ENCODE assay signal across 8 mouse cellular contexts in the genomic region with DNA sequence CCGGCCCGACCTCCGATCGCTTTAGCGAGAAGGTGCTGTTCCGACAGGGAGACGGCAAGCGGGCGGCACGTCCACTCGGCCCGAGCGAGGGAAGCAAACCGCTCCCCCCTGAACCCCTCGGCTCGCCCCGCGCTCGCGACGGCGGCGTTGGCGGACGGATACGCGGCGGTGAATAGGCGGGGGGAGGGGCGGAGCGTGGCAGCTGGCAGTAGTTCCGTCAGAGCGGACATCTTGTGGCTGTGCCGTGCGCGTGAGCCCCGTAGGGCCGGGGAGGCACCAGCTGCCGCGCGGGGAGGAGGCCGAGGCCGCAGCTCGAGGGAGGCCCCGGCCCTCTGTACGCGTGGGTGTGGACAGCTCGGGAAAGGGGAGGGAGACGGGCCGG. TPM values are rescaled to one million over a fixed set of nuclear protein-coding genes. Genes with fewer than 3 reads are reported as not detected.
DNase-seq lines count a peak whose midpoint lies in the region; ATAC-seq lines count a peak whose summit lies in the region.

No protein-coding gene starts in this region.

- peak overlapping the region; percentile 98 for H3K9ac ChIP-seq in intestine, embryonic 15.5 days
- peak overlapping the region; percentile 97 for H3K9ac ChIP-seq in midbrain, embryonic 11.5 days (ENCODE audit: low read length)

- peak overlapping the region; percentile 100 for H3K27ac ChIP-seq in intestine, embryonic 15.5 days
- H3K27ac ChIP-seq in midbrain, embryonic 11.5 days (ENCODE audit: low read depth, low read length): peak overlapping the region; percentile 100

- peak overlapping the region; percentile 77 for H3K4me3 ChIP-seq in intestine, embryonic 15.5 days (replicated peaks)
- peak overlapping the region; percentile 98 for H3K4me3 ChIP-seq in midbrain, embryonic 11.5 days (ENCODE audit: low read depth, low read length)

- H3K4me1 ChIP-seq in intestine, embryonic 15.5 days (replicated peaks): peaks cover 4% of the 10 kb centered on the region; the same call in 1 of the 2 replicates
- H3K4me1 ChIP-seq in midbrain, embryonic 11.5 days (ENCODE audit: control insufficient read depth, insufficient read depth, low read length): peaks cover 16% of the 10 kb centered on the region

- H3K4me2 ChIP-seq in intestine, embryonic 15.5 days (replicated peaks): peak overlapping the region; percentile 64
- H3K4me2 ChIP-seq in midbrain, embryonic 11.5 days: peak overlapping the region; percentile 83

- peak; percentile 89 for DNase-seq in adrenal gland, adult 8-10 months
- DNase-seq in embryo, embryonic 11.5 days (ENCODE audit: low read depth, low spot score): peak; percentile 81
- peak; percentile 92 to 95 for DNase-seq in gastrocnemius, postnatal 36 days
- DNase-seq in left cerebral cortex, postnatal 4 days: peak; percentile 96
- peak; percentile 99 for DNase-seq in midbrain, embryonic 11.5 days (ENCODE audit: low spot score, missing footprints)
- peak; percentile 99 for DNase-seq in right cerebral cortex, postnatal 4 days
- peak; percentile 96 for DNase-seq in yolk sac, embryonic 10.5 days (ENCODE audit: low spot score)

- H3K27me3 ChIP-seq in intestine, embryonic 15.5 days (replicated peaks): no peaks in the 10 kb centered on the region
- H3K27me3 ChIP-seq in midbrain, embryonic 11.5 days (ENCODE audit: control insufficient read depth, insufficient read depth, low read length): no peaks in the 10 kb centered on the region

- no peaks in the 10 kb centered on the region for H3K9me3 ChIP-seq in intestine, embryonic 15.5 days
- H3K9me3 ChIP-seq in midbrain, embryonic 11.5 days (ENCODE audit: control insufficient read depth, low read length): no peaks in the 10 kb centered on the region

- no peaks in the 10 kb centered on the region for H3K36me3 ChIP-seq in intestine, embryonic 15.5 days
- H3K36me3 ChIP-seq in midbrain, embryonic 11.5 days (ENCODE audit: control insufficient read depth, insufficient read depth, low read length): no peaks in the 10 kb centered on the region

- ATAC-seq in intestine, embryonic 15.5 days: peak; percentile 77
- peak; percentile 82 for ATAC-seq in midbrain, embryonic 11.5 days (ENCODE audit: low FRiP score)

- intact Hi-C loops in gastrocnemius, postnatal 36 days (cut with DNase I): no loop called here
- intact Hi-C loops in left cerebral cortex, postnatal 4 days (cut with DNase I): loop anchor here (10.0 kb wide), 1 partner anchor 256 kb away; the partner anchor contains the start of gene Nfkb1

- under 1% methylated on average over 30 of the region's 50 CpGs for WGBS in intestine, embryonic 15.5 days
- 1% methylated on average over 36 of the region's 50 CpGs for WGBS in midbrain, embryonic 11.5 days

RNA-seq across cellular contexts. Expression of gene Ube2d3, which starts 0.6 kb away (rescaled TPM):
- total RNA-seq in adrenal gland, adult 8-10 months (2022): 100 to 1,000 TPM; 299 to 393 (median 336) TPM
- total RNA-seq in gastrocnemius, postnatal 36 days (2021): 100 to 1,000 TPM; 267 to 296 TPM
- 483 and 535 TPM in 2 replicates for polyA plus RNA-seq in intestine, embryonic 15.5 days (2015; fragmentation: Nextera tagmentation; extraction: Ambion mirVana)
- 100 to 1,000 TPM; 250 to 270 TPM for total RNA-seq in left cerebral cortex, postnatal 4 days (2021)
- 693 and 733 TPM in 2 replicates for polyA plus RNA-seq in midbrain, embryonic 11.5 days (2014; fragmentation: Nextera tagmentation; extraction: Ambion mirVana)

RNA-seq across cellular contexts. Expression of gene Cisd2, which starts 14.8 kb away (rescaled TPM):
- 10 to 100 TPM; 30.2 to 34.4 (median 32.5) TPM for total RNA-seq in adrenal gland, adult 8-10 months (2022)
- 10 to 100 TPM; 25.8 to 30.9 TPM for total RNA-seq in gastrocnemius, postnatal 36 days (2021)
- polyA plus RNA-seq in intestine, embryonic 15.5 days (2015; fragmentation: Nextera tagmentation; extraction: Ambion mirVana): 61.9 and 62.9 TPM in 2 replicates
- total RNA-seq in left cerebral cortex, postnatal 4 days (2021): 10 to 100 TPM; 31.8 to 33.4 TPM
- polyA plus RNA-seq in midbrain, embryonic 11.5 days (2014; fragmentation: Nextera tagmentation; extraction: Ambion mirVana): 85.5 and 90.0 TPM in 2 replicates

RNA-seq across cellular contexts. Expression of gene Manba, which starts 46.9 kb away (rescaled TPM):
- 10 to 100 TPM; 13.9 to 27.8 (median 18.3) TPM for total RNA-seq in adrenal gland, adult 8-10 months (2022)
- 1 to 10 TPM; 3.3 to 4.2 TPM for total RNA-seq in gastrocnemius, postnatal 36 days (2021)
- 17.2 and 18.0 TPM in 2 replicates for polyA plus RNA-seq in intestine, embryonic 15.5 days (2015; fragmentation: Nextera tagmentation; extraction: Ambion mirVana)
- 1 to 10 TPM; 4.9 to 5.6 TPM for total RNA-seq in left cerebral cortex, postnatal 4 days (2021)
- polyA plus RNA-seq in midbrain, embryonic 11.5 days (2014; fragmentation: Nextera tagmentation; extraction: Ambion mirVana): 4.4 and 5.8 TPM in 2 replicates

Comparison
In these comparisons a context has a peak if more than half of its experiments do, and no peak if none do; other contexts are left out.
1. Peak in every context shown above with its lines: DNase-seq, ATAC-seq, H3K4me3 ChIP-seq and H3K27ac ChIP-seq.